In genomic region chr11:97279040-97279404, GRCm38 (mm10) we compare ENCODE assay signal across 8 mouse cellular contexts. TPM values are rescaled to one million over a fixed set of nuclear protein-coding genes. Genes with fewer than 3 reads are reported as not detected.
A peak's percentile ranks its signal among the peaks of the same experiment; 100 is the strongest.
DNase-seq lines count a peak whose midpoint lies in the region; ATAC-seq and TF ChIP-seq lines count a peak whose summit lies in the region.

No protein-coding gene starts in this region.

- H3K27me3 ChIP-seq in heart, adult 2 months (ENCODE audit: control insufficient read depth, insufficient read depth, low read length), result no peaks in the 10 kb centered on the region
- H3K27me3 ChIP-seq in ES-Bruce4 (ENCODE audit: control insufficient read depth, insufficient read depth, low read length, poor library complexity, severe bottlenecking), result no peaks in the 10 kb centered on the region
- H3K27me3 ChIP-seq in heart, embryonic 15.5 days, result no peaks in the 10 kb centered on the region

- peaks cover 2% of the 10 kb centered on the region for H3K36me3 ChIP-seq in heart, adult 2 months (ENCODE audit: control insufficient read depth, insufficient read depth, low read length)
- H3K36me3 ChIP-seq in ES-Bruce4 (ENCODE audit: control insufficient read depth, insufficient read depth, low read length, poor library complexity, severe bottlenecking) (no peaks in the 10 kb centered on the region), macrophage (ENCODE audit: inconsistent target) (no peaks in the 10 kb centered on the region)
- H3K36me3 ChIP-seq in heart, embryonic 15.5 days, result no peaks in the 10 kb centered on the region

- intact Hi-C loops in heart, adult 2 months (cut with DNase I), result loop anchor here (5.0 kb wide), 1 partner anchor 47 kb away; no protein-coding TSS in a partner anchor
- intact Hi-C loops in heart, postnatal 14 days (cut with DNase I), result no loop called here

- no peak for TF ChIP-seq CTCF in heart, adult 2 months (IDR thresholded peaks at IDR 0.05)
- no peak for TF ChIP-seq CTCF in ES-Bruce4 (IDR thresholded peaks at IDR 0.05; ENCODE audit: low read depth, low read length)

- peak overlapping the region; percentile 87 for H3K27ac ChIP-seq in heart, adult 2 months
- H3K27ac ChIP-seq in ES-Bruce4 (ENCODE audit: insufficient read depth, low read length), result peak overlapping the region; percentile 77
- H3K27ac ChIP-seq in heart, embryonic 15.5 days, result peak overlapping the region; percentile 100
- peak overlapping the region; percentile 76 for H3K27ac ChIP-seq in macrophage

- ATAC-seq in heart, embryonic 15.5 days (replicated peaks; ENCODE audit: insufficient number of reproducible peaks, insufficient read depth, low FRiP score, low read depth), result no peak

- H3K4me2 ChIP-seq in heart, embryonic 15.5 days, result peak overlapping the region; percentile 73

- peaks cover 9% of the 10 kb centered on the region for H3K79me2 ChIP-seq in heart, adult 2 months (replicated peaks; ENCODE audit: control insufficient read depth, insufficient read depth, low read length)
- peaks cover 58% of the 10 kb centered on the region for H3K79me2 ChIP-seq in macrophage (ENCODE audit: inconsistent target)

- WGBS in heart, adult 2 months, result 8% methylated on average over 11 of the region's 11 CpGs
- 15% methylated on average over 11 of the region's 11 CpGs for WGBS in heart, embryonic 15.5 days
- 4% methylated on average over 11 of the region's 11 CpGs for WGBS in macrophage (ENCODE audit: missing documents)

- peak overlapping the region; percentile 78 for H3K4me3 ChIP-seq in heart, adult 2 months
- peak overlapping the region; percentile 95 for H3K4me3 ChIP-seq in ES-Bruce4 (ENCODE audit: low read depth, low read length)
- H3K4me3 ChIP-seq in heart, embryonic 15.5 days, result peak overlapping the region; percentile 99
- H3K4me3 ChIP-seq in macrophage (ENCODE audit: inconsistent target), result peak overlapping the region; percentile 88

- TF ChIP-seq EP300 in heart, adult 2 months (IDR thresholded peaks at IDR 0.05; ENCODE audit: insufficient read depth, low read depth, low read length), result no peak
- TF ChIP-seq EP300 in ES-Bruce4 (IDR thresholded peaks at IDR 0.05; ENCODE audit: insufficient read depth, low read depth, low read length), result no peak

- peaks cover 7% of the 10 kb centered on the region for H3K4me1 ChIP-seq in heart, adult 2 months (ENCODE audit: control insufficient read depth, insufficient read depth, low read length)
- H3K4me1 ChIP-seq in ES-Bruce4 (ENCODE audit: control insufficient read depth, insufficient read depth, low read length), result no peaks in the 10 kb centered on the region
- peaks cover 26% of the 10 kb centered on the region for H3K4me1 ChIP-seq in heart, embryonic 15.5 days (replicated peaks)

- DNase-seq in heart, adult 2 months, result no peak
- DNase-seq in heart, postnatal 14 days, result no peak
- no peak for DNase-seq in ovary, adult 18-20 months (ENCODE audit: low spot score)
- no peak for DNase-seq in urinary bladder, postnatal 10 days (ENCODE audit: low spot score)
- DNase-seq in layer of hippocampus, adult 9-11 months, result no peak

- no peak for TF ChIP-seq POLR2A in heart, adult 2 months (IDR thresholded peaks at IDR 0.05; ENCODE audit: insufficient read depth, low read depth, low read length)
- no peak for TF ChIP-seq POLR2A in ES-Bruce4 (IDR thresholded peaks at IDR 0.05; ENCODE audit: insufficient read depth, low read length)

- H3K9me3 ChIP-seq in ES-Bruce4 (replicated peaks; ENCODE audit: control insufficient read depth, insufficient read depth, low read length, poor library complexity, severe bottlenecking), result no peaks in the 10 kb centered on the region
- no peaks in the 10 kb centered on the region for H3K9me3 ChIP-seq in heart, embryonic 15.5 days (replicated peaks)

- H3K9ac ChIP-seq in heart, adult 2 months (ENCODE audit: low read depth, low read length), result peak overlapping the region; percentile 100
- peak overlapping the region; percentile 99 for H3K9ac ChIP-seq in ES-Bruce4 (ENCODE audit: low read depth, poor library complexity, severe bottlenecking)
- H3K9ac ChIP-seq in heart, embryonic 15.5 days, result peak overlapping the region; percentile 100

RNA-seq across cellular contexts. Expression of gene Npepps, which starts 1.4 kb away (rescaled TPM):
- total RNA-seq in heart, adult 2 months (2021), result 10 to 100 TPM; 77.7 to 80.1 TPM
- polyA plus RNA-seq in heart, adult 2 months (2012; rRNA removed), result 24.1 and 38.2 TPM in 2 replicates
- total RNA-seq in heart, postnatal 14 days (2021), result 10 to 100 TPM; 65.4 to 70.8 TPM
- polyA plus RNA-seq in ES-Bruce4 (2011; ENCODE audit: insufficient read depth, insufficient read length, low read depth, missing spikeins), result 213 and 223 TPM in 2 replicates
- 90.4 and 90.7 TPM in 2 replicates for polyA plus RNA-seq in heart, embryonic 15.5 days (2015; fragmentation: Nextera tagmentation; extraction: Ambion mirVana)
- total RNA-seq in macrophage (2018; cell fraction: chromatin; rRNA removed), result 100 to 1,000 TPM; 221 to 525 (median 361) TPM
- total RNA-seq in macrophage (2018; cell fraction: cytosol; rRNA removed), result 10 to 100 TPM; 32.8 to 72.7 (median 54.2) TPM
- 100 to 1,000 TPM in 25 of 26 experiments, 10 to 100 TPM in 1; 85.7 to 382 (median 167) TPM for total RNA-seq in macrophage (2018; cell fraction: nucleus; rRNA removed)
- 33.4 to 65.0 TPM (median 53.5 TPM) in 3 replicates for polyA plus RNA-seq in macrophage (2018)

RNA-seq across cellular contexts. Expression of gene Mrpl45, which starts 36.5 kb away (rescaled TPM):
- total RNA-seq in heart, adult 2 months (2021), result 10 to 100 TPM; 48.9 to 62.5 TPM
- 33.7 and 51.4 TPM in 2 replicates for polyA plus RNA-seq in heart, adult 2 months (2012; rRNA removed)
- 10 to 100 TPM; 42.7 to 51.2 TPM for total RNA-seq in heart, postnatal 14 days (2021)
- polyA plus RNA-seq in ES-Bruce4 (2011; ENCODE audit: insufficient read depth, insufficient read length, low read depth, missing spikeins) (92.7 and 103 TPM in 2 replicates), macrophage (2018) (18.4 to 24.4 TPM (median 20.9 TPM) in 3 replicates)
- 53.4 and 54.4 TPM in 2 replicates for polyA plus RNA-seq in heart, embryonic 15.5 days (2015; fragmentation: Nextera tagmentation; extraction: Ambion mirVana)
- 10 to 100 TPM in 22 of 26 experiments, 1 to 10 TPM in 4; 5.7 to 26.2 (median 13.2) TPM for total RNA-seq in macrophage (2018; cell fraction: chromatin; rRNA removed)
- 10 to 100 TPM; 13.7 to 35.9 (median 24.1) TPM for total RNA-seq in macrophage (2018; cell fraction: cytosol; rRNA removed)
- 10 to 100 TPM in 19 of 26 experiments, 1 to 10 TPM in 7; 7.0 to 20.3 (median 13.1) TPM for total RNA-seq in macrophage (2018; cell fraction: nucleus; rRNA removed)
